Mouse (Mus musculus) naive thymus-derived CD4-positive, alpha-beta T cell, adult 2 months (primary cell): ENCODE data around the gene Ifitm2.

Experiments used
- DNase-seq: peaks from one replicate; pipeline ENCODE4 v3.0.0-alpha.2; 2011; ENCODE audit warnings: low read depth

The Ifitm2 gene

GRCm38 (mm10) chr7:140905642-140906081 is 50.1 kb downstream of the Ifitm2 start:
- DNase-seq: no peak
